15 mouse cellular contexts compared by ENCODE assay signal in the genomic region with DNA sequence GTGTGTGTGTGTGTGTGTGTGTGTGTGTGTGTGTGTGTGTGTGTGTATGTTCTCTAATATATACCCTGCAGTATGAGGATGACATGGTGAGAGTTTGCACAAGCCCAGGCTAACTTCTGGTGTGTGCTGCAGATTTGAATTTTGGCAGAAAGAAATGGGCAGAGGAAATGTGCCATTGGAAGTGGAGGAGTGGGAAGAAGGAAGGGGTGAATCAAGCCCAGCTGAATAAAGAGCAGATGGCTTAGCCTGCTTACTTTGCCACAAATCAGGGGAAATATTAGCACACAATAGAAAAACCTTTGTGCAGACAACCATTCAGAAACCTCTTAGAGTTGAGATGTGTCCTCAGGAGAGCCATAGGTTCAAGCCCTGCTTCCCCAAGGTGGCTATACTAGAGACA.
"Had no signal": no experiment of that assay in that cellular context is flagged by ENCODE, and none has a peak within 500 bp of the region (broad histone marks: within the 10 kb centered on the region; RNA-seq: fewer than 3 reads in every experiment).

No protein-coding gene starts in this region.

- DNase-seq: kidney, adult 18-20 months; kidney, postnatal 10 days; kidney, postnatal 4 days; left cerebral cortex, postnatal 4 days; lung, adult 18-20 months; lung, postnatal 36 days; right cerebral cortex, postnatal 14 days; thymus, adult 18-20 months; thymus, postnatal 25 days had no signal

- H3K4me1 ChIP-seq: intestine, embryonic 15.5 days had no signal

- H3K36me3 ChIP-seq: intestine, embryonic 15.5 days; limb, embryonic 13.5 days; midbrain, embryonic 15.5 days; neural tube, embryonic 13.5 days had no signal

- H3K9me3 ChIP-seq: intestine, embryonic 15.5 days; limb, embryonic 13.5 days; midbrain, embryonic 15.5 days; neural tube, embryonic 13.5 days had no signal

- H3K27ac ChIP-seq: intestine, embryonic 15.5 days; limb, embryonic 13.5 days; liver, embryonic 14.5 days; midbrain, embryonic 15.5 days; neural tube, embryonic 13.5 days; stomach, postnatal 0 days had no signal

- H3K9ac ChIP-seq: intestine, embryonic 15.5 days; limb, embryonic 13.5 days; liver, embryonic 14.5 days; midbrain, embryonic 15.5 days; neural tube, embryonic 13.5 days had no signal

- H3K4me2 ChIP-seq: intestine, embryonic 15.5 days; limb, embryonic 13.5 days; midbrain, embryonic 15.5 days; neural tube, embryonic 13.5 days had no signal

- H3K27me3 ChIP-seq: intestine, embryonic 15.5 days; limb, embryonic 13.5 days; midbrain, embryonic 15.5 days had no signal

- ATAC-seq: intestine, embryonic 15.5 days; midbrain, embryonic 15.5 days had no signal

- H3K4me3 ChIP-seq: intestine, embryonic 15.5 days; limb, embryonic 13.5 days; midbrain, embryonic 15.5 days; neural tube, embryonic 13.5 days had no signal
